Mouse (Mus musculus): ENCODE measurements at regions not wholly inside any gene's neighbourhood (a gene's known extent, or its start where the extent isn't known, plus 50 kb on each side); places are given as distances from the start of the nearest gene placed in this dataset.

DNA sequence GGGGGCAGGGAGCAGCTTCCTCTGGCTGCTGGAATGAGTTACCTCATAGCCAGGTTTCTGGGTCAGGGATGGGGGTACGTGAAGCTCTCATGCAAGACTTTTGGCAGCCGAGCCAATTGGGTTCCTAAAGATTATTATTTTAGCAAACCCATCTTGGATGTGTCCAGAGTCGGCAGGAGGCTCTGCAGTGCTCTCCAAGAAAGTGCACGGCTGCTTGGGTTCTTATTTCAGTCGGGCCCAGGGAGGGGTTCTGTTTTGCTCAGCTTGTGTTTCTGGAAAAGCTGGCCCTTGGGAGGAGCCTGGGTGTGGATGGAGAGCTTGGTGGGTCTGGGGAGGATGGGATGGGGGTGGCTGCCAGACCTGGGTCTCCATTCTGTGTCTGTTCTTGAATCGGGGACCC is 70.8 kb downstream of the Gm26897 start:
- Histone ChIP-seq H3K36me3 (ENCODE audit: control insufficient read depth, insufficient read depth, low read length) (no peaks in the 10 kb centered on the region), H3K9me3 (ENCODE audit: control insufficient read depth, low read length) (no peaks in the 10 kb centered on the region), H3K4me3 (replicated peaks; ENCODE audit: low read depth, low read length) (no peak overlapping the region), H3K27ac (replicated peaks; ENCODE audit: low read depth, low read length) (no peak overlapping the region), H3K27me3 (ENCODE audit: control insufficient read depth, insufficient read depth, low read length) (no peaks in the 10 kb centered on the region), H3K4me2 (ENCODE audit: low read length) (no peak overlapping the region), H3K4me1 (ENCODE audit: control insufficient read depth, insufficient read depth, low read length) (no peaks in the 10 kb centered on the region), H3K9ac (replicated peaks; ENCODE audit: low read length) (no peak overlapping the region)
- WGBS, result 76% methylated on average over 6 of the region's 6 CpGs
- no peak for ATAC-seq (ENCODE audit: low FRiP score, low TSS enrichment)
- DNase-seq, result no peak

- Histone ChIP-seq H3K4me3 (replicated peaks; ENCODE audit: low read depth, low read length) (no peak overlapping the region), H3K27ac (replicated peaks; ENCODE audit: low read depth, low read length) (no peak overlapping the region), H3K9ac (replicated peaks; ENCODE audit: low read length) (no peak overlapping the region), H3K9me3 (ENCODE audit: control insufficient read depth, low read length) (no peaks in the 10 kb centered on the region), H3K4me1 (ENCODE audit: control insufficient read depth, insufficient read depth, low read length) (no peaks in the 10 kb centered on the region), H3K36me3 (ENCODE audit: control insufficient read depth, insufficient read depth, low read length) (no peaks in the 10 kb centered on the region), H3K4me2 (ENCODE audit: low read length) (no peak overlapping the region), H3K27me3 (ENCODE audit: control insufficient read depth, insufficient read depth, low read length) (no peaks in the 10 kb centered on the region)
- DNase-seq, result no peak
- WGBS, result 75% methylated on average over 7 of the region's 7 CpGs
- no peak for ATAC-seq (ENCODE audit: low FRiP score, low TSS enrichment)
Measured at GRCm38 (mm10) chr5:111805150-111805549, 71.4 kb downstream of the Gm26897 start.

DNA sequence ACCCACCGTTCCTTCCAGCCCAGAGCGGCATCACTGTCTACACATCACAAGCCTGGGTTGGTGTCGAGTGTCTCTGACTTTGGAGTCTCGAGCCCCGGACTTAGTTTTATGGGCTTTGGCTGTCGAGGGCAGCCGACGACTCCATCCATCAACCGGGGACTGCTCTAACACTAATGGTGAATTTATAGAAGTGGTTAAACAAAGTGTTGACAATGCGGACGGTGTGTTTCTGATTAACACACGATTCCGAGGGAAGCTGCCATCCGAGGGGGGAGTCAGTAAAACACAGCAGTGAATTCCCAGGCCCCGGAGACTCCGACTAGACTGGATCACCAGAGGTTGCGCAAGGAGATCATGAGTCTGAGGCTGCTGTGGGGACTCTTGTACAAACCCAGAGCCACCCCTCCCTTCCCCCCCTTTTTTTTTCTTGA is 72.1 kb downstream of the Gm26897 start:
- no peaks in the 10 kb centered on the region for H3K4me1 ChIP-seq (ENCODE audit: control insufficient read depth, insufficient read depth, low read length)
- ATAC-seq (ENCODE audit: low FRiP score, low TSS enrichment), result no peak

DNA sequence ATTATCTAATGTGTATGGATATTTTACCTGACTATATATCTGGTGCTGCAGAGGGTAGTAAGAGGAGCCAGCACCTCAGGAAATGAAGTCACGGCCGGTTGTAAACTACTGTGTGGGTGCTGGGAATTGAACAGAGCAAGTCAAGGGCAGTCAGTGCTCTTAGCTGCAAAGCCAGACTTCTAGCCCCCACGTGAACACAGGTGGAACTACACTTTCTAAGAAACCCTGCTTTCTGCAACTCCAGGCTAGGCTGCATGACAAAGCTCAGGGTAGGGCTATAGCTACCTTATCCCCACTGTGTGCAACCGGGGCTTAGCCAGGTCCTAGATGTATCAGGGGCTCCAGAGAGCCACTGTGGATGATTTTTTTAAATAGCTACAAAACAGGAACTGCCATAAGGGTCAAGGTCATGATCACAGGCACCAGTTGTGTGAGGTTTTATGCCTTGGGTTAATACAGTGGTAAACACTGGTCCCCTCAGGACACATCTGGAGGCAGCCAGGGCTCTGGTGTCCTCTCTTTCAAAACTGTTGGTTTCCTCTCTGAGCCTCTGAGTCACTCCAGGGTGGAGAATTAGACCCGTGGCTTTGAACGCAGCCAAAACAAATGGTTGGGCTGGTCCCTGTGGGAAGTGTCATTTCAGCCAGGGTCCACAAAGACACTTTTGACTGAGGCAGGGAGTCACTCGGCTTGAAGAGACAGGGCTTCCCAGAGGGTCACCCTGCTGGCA is 76.5 kb downstream of the Gm26897 start:
- DNase-seq, result no peak
- Histone ChIP-seq H3K27me3 (ENCODE audit: control insufficient read depth, insufficient read depth, low read length) (no peaks in the 10 kb centered on the region), H3K9me3 (ENCODE audit: control insufficient read depth, low read length) (no peaks in the 10 kb centered on the region), H3K9ac (replicated peaks; ENCODE audit: low read length) (no peak overlapping the region), H3K36me3 (ENCODE audit: control insufficient read depth, insufficient read depth, low read length) (no peaks in the 10 kb centered on the region), H3K27ac (replicated peaks; ENCODE audit: low read depth, low read length) (no peak overlapping the region), H3K4me3 (replicated peaks; ENCODE audit: low read depth, low read length) (no peak overlapping the region), H3K4me1 (ENCODE audit: control insufficient read depth, insufficient read depth, low read length) (peaks cover 10% of the 10 kb centered on the region), H3K4me2 (ENCODE audit: low read length) (no peak overlapping the region)
- no peak for ATAC-seq (ENCODE audit: low FRiP score, low TSS enrichment)
- WGBS, result 48% methylated on average over 7 of the region's 7 CpGs

More for the DNA sequence above, 72.1 kb downstream of the Gm26897 start:
- Histone ChIP-seq H3K9me3 (ENCODE audit: control insufficient read depth, low read length) (no peaks in the 10 kb centered on the region), H3K4me2 (ENCODE audit: low read length) (no peak overlapping the region), H3K27me3 (ENCODE audit: control insufficient read depth, insufficient read depth, low read length) (no peaks in the 10 kb centered on the region), H3K36me3 (ENCODE audit: control insufficient read depth, insufficient read depth, low read length) (no peaks in the 10 kb centered on the region), H3K27ac (replicated peaks; ENCODE audit: low read depth, low read length) (no peak overlapping the region), H3K9ac (replicated peaks; ENCODE audit: low read length) (no peak overlapping the region), H3K4me3 (replicated peaks; ENCODE audit: low read depth, low read length) (no peak overlapping the region)
- DNase-seq, result no peak
- 68% methylated on average over 17 of the region's 17 CpGs for WGBS

DNA sequence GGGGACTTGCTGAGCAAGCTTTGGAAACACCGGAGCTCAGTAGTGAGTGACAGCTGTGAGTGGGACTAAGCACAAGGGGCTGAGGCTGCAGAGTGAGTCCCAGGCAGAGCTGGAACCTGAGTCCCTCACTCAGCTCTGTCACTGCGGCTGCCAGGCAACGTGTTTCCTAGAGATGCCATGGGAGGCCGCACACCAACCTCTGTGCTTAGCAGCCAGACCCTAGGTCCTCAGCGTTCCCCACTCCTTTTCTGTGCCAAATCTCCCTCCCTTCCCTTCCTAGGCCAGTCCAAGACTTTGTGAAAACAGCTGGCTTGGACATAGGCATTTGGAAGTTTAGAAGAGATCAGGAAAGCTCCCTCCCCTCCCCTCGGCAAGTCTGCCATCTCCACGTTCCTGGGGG is 78.9 kb downstream of the Gm26897 start:
- no peak overlapping the region for H3K4me2 ChIP-seq (ENCODE audit: low read length)
- no peaks in the 10 kb centered on the region for H3K9me3 ChIP-seq (ENCODE audit: control insufficient read depth, low read length)
- peaks cover 10% of the 10 kb centered on the region for H3K4me1 ChIP-seq (ENCODE audit: control insufficient read depth, insufficient read depth, low read length)
- H3K36me3 ChIP-seq (ENCODE audit: control insufficient read depth, insufficient read depth, low read length), result no peaks in the 10 kb centered on the region
- no peaks in the 10 kb centered on the region for H3K27me3 ChIP-seq (ENCODE audit: control insufficient read depth, insufficient read depth, low read length)
- ATAC-seq (ENCODE audit: low FRiP score, low TSS enrichment) (no peak), DNase-seq (peak; percentile 48)
- H3K9ac ChIP-seq (replicated peaks; ENCODE audit: low read length), result no peak overlapping the region
- no peak overlapping the region for H3K27ac ChIP-seq (replicated peaks; ENCODE audit: low read depth, low read length)
- no peak overlapping the region for H3K4me3 ChIP-seq (replicated peaks; ENCODE audit: low read depth, low read length)
- 30% methylated on average over 7 of the region's 7 CpGs for WGBS

- H3K4me1 ChIP-seq (ENCODE audit: control insufficient read depth, insufficient read depth, low read length), result peaks cover 10% of the 10 kb centered on the region
- peak; percentile 43 for DNase-seq
- H3K9me3 ChIP-seq (ENCODE audit: control insufficient read depth, low read length), result no peaks in the 10 kb centered on the region
- no peak for ATAC-seq (ENCODE audit: low FRiP score, low TSS enrichment)
- H3K27ac ChIP-seq (replicated peaks; ENCODE audit: low read depth, low read length), result no peak overlapping the region
- WGBS, result 70% methylated on average over 6 of the region's 6 CpGs
- H3K27me3 ChIP-seq (ENCODE audit: control insufficient read depth, insufficient read depth, low read length), result no peaks in the 10 kb centered on the region
- no peak overlapping the region for H3K4me3 ChIP-seq (replicated peaks; ENCODE audit: low read depth, low read length)
- no peak overlapping the region for H3K4me2 ChIP-seq (ENCODE audit: low read length)
- H3K9ac ChIP-seq (replicated peaks; ENCODE audit: low read length), result no peak overlapping the region
- H3K36me3 ChIP-seq (ENCODE audit: control insufficient read depth, insufficient read depth, low read length), result no peaks in the 10 kb centered on the region
Measured at GRCm38 (mm10) chr5:111813090-111813753, 79.5 kb downstream of the Gm26897 start.

DNA sequence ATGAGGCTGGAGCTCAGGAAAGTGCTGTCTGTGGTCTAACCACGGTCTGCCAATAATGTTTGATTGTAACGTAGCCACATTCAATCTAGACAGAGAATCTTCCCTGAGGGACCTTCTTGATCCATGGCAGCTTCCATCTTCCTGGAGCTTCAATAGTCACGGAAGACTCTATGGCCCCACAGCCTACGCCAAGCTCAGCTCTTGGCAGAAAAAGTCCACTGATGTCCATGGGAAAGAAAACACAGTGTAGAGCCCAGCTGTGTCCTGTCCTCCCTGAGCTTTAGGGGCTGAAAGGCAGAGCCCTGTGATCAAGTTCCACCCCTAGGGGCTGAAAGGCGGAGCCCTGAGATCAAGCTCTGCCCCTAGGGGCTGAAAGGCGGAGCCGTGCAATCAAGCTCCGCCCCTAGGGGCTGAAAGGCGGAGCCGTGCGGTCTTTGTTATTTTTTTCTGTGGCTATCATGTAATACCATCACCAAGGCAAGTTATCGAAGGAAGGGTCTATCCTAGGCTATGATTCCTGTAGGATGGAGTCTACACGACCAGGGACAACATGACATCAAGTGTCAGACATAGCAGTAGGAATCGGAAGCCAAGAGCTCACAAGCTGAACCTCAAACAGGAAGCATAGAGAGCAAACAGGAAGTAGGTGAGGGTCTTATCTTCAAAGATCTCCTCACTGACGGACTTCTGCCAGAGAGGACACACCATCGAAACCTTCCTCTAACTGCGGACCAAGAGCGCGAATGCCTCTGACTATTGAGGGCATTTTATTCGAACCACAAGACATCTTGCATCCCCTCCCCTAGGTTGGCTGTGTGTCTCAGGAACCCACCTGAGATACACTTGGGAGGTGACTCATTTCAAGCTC is 81.4 kb downstream of the Gm26897 start:
- Histone ChIP-seq H3K27me3 (ENCODE audit: control insufficient read depth, insufficient read depth, low read length) (no peaks in the 10 kb centered on the region), H3K9me3 (ENCODE audit: control insufficient read depth, low read length) (no peaks in the 10 kb centered on the region), H3K4me3 (replicated peaks; ENCODE audit: low read depth, low read length) (no peak overlapping the region), H3K4me2 (ENCODE audit: low read length) (no peak overlapping the region), H3K4me1 (ENCODE audit: control insufficient read depth, insufficient read depth, low read length) (peaks cover 10% of the 10 kb centered on the region), H3K27ac (replicated peaks; ENCODE audit: low read depth, low read length) (no peak overlapping the region), H3K9ac (replicated peaks; ENCODE audit: low read length) (no peak overlapping the region), H3K36me3 (ENCODE audit: control insufficient read depth, insufficient read depth, low read length) (no peaks in the 10 kb centered on the region)
- DNase-seq (no peak), ATAC-seq (ENCODE audit: low FRiP score, low TSS enrichment) (no peak)
- WGBS, result 89% methylated on average over 20 of the region's 20 CpGs

DNA sequence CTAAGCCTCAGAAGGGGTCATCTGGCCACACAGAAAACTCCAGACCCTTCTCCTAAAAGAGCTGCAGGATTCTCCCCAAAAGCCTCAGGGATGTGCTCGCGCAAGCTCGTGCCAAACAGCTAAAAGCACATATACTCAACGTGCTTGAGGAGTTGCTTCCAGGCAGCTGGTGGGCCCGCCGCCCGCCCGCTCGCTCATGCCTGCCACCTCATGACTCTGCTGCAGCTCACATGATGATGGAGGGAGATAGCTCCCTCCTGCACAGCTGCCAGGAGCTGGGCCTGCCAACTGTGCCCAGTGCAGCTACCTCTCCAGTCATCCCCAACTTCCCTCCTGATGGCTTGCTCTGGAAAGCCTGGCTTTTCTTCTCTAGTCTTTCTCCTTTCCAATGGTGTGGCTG is 87.2 kb downstream of the Gm26897 start:
- no peak overlapping the region for H3K9ac ChIP-seq (replicated peaks; ENCODE audit: low read length)
- ATAC-seq (ENCODE audit: low FRiP score, low TSS enrichment) (no peak), DNase-seq (no peak)
- WGBS, result 91% methylated on average over 9 of the region's 9 CpGs
- H3K36me3 ChIP-seq (ENCODE audit: control insufficient read depth, insufficient read depth, low read length), result no peaks in the 10 kb centered on the region
- no peaks in the 10 kb centered on the region for H3K9me3 ChIP-seq (ENCODE audit: control insufficient read depth, low read length)
- 0 out of 2 replicates have a peak, but pooled peaks cover 6% of the 10 kb centered on the region for H3K4me1 ChIP-seq (ENCODE audit: control insufficient read depth, insufficient read depth, low read length)
- no peak overlapping the region for H3K4me3 ChIP-seq (replicated peaks; ENCODE audit: low read depth, low read length)
- no peak overlapping the region for H3K4me2 ChIP-seq (ENCODE audit: low read length)
- H3K27me3 ChIP-seq (ENCODE audit: control insufficient read depth, insufficient read depth, low read length), result no peaks in the 10 kb centered on the region
- H3K27ac ChIP-seq (replicated peaks; ENCODE audit: low read depth, low read length), result no peak overlapping the region
